Comparison of ENCODE assay signal across 9 mouse cellular contexts in the genomic region with DNA sequence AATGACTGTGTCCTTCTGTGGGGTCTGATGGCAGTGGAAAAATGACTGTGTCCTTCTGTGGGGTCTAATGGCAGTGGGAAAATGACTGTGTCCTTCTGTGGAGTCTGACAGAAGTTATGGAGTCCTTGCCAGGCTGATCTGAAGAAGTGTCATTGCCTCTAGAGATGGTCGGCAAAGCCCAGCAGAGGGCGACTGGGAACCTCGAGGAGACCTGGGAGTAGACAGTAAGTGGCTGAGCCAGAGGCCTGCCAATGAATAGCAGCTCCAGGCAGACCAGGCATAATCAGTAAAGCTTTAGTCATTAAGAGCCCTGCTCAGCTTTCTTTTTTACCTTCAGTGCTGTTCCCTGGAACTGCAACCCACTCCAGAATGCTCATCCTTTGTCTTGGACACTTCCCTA. TPM values are rescaled to one million over a fixed set of nuclear protein-coding genes. Genes with fewer than 3 reads are reported as not detected.
DNase-seq lines count a peak whose midpoint lies in the region; ATAC-seq and TF ChIP-seq lines count a peak whose summit lies in the region.
"Had no signal": no experiment of that assay in that cellular context is flagged by ENCODE, and none has a peak within 500 bp of the region (broad histone marks: within the 10 kb centered on the region; RNA-seq: fewer than 3 reads in every experiment).

No protein-coding gene starts in this region.

- no peak overlapping the region for H3K9ac ChIP-seq in forebrain, embryonic 12.5 days
- H3K9ac ChIP-seq in liver, postnatal 0 days (replicated peaks): no peak overlapping the region
- H3K9ac ChIP-seq: liver, embryonic 15.5 days had no signal

- ATAC-seq in forebrain, embryonic 12.5 days (ENCODE audit: low FRiP score): peak; percentile 42; the same call in 1 of the 2 replicates
- ATAC-seq in liver, postnatal 0 days: 0 out of 2 replicates have a peak, but pooled peaks have one; percentile 20
- no peak for ATAC-seq in erythroblast, adult 5-6 weeks (replicated peaks; ENCODE audit: low FRiP score, poor library complexity, severe bottlenecking)

- no peaks in the 10 kb centered on the region for H3K9me3 ChIP-seq in forebrain, embryonic 12.5 days
- H3K9me3 ChIP-seq in liver, postnatal 0 days (ENCODE audit: low read length): no peaks in the 10 kb centered on the region
- H3K9me3 ChIP-seq: liver, embryonic 15.5 days had no signal

- H3K36me3 ChIP-seq in forebrain, embryonic 12.5 days (replicated peaks): peaks cover 7% of the 10 kb centered on the region
- peaks cover 12% of the 10 kb centered on the region for H3K36me3 ChIP-seq in liver, postnatal 0 days (replicated peaks; ENCODE audit: insufficient read depth, low read length)

- WGBS in forebrain, embryonic 12.5 days: 0% methylated on average over 3 of the region's 3 CpGs
- 2% methylated on average over 3 of the region's 3 CpGs for WGBS in large intestine, adult 2 months
- WGBS in liver, postnatal 0 days (ENCODE audit: insufficient replicate concordance): 0% methylated on average over 3 of the region's 3 CpGs

- H3K27me3 ChIP-seq in forebrain, embryonic 12.5 days: no peaks in the 10 kb centered on the region
- no peaks in the 10 kb centered on the region for H3K27me3 ChIP-seq in liver, postnatal 0 days (ENCODE audit: insufficient read depth, low read length)
- H3K27me3 ChIP-seq: liver, embryonic 15.5 days had no signal

- peaks cover 21% of the 10 kb centered on the region for H3K4me1 ChIP-seq in forebrain, embryonic 12.5 days
- H3K4me1 ChIP-seq in liver, postnatal 0 days (ENCODE audit: insufficient read depth): peaks cover 14% of the 10 kb centered on the region

- DNase-seq in MN1 (ENCODE audit: low spot score): peak; percentile 93
- DNase-seq in brain, adult 2 months (ENCODE audit: low read depth, low spot score): peak; percentile 85
- peak; percentile 71 to 78 for DNase-seq in heart, postnatal 14 days
- peak; percentile 37 for DNase-seq in large intestine, adult 2 months (ENCODE audit: low read depth, low spot score)
- peak; percentile 67 for DNase-seq in liver, postnatal 0 days
- DNase-seq in retina, postnatal 1 day: peak; percentile 81

- H3K4me3 ChIP-seq in forebrain, embryonic 12.5 days (replicated peaks): no peak overlapping the region
- no peak overlapping the region for H3K4me3 ChIP-seq in liver, postnatal 0 days (ENCODE audit: low read depth, low read length)
- H3K4me3 ChIP-seq: liver, embryonic 15.5 days had no signal

- TF ChIP-seq CTCF in liver, postnatal 0 days (IDR thresholded peaks at IDR 0.05; ENCODE audit: low read depth): peak; percentile 71

- intact Hi-C loops in heart, postnatal 14 days (cut with DNase I): loop anchor here (1.0 kb wide), 1 partner anchor 11 kb away; no protein-coding TSS in a partner anchor

- H3K4me2 ChIP-seq in forebrain, embryonic 12.5 days: no peak overlapping the region
- H3K4me2 ChIP-seq in liver, postnatal 0 days (ENCODE audit: low read depth, low read length): no peak overlapping the region
- H3K4me2 ChIP-seq: liver, embryonic 15.5 days had no signal

- no peak overlapping the region for H3K27ac ChIP-seq in forebrain, embryonic 12.5 days
- no peak overlapping the region for H3K27ac ChIP-seq in liver, postnatal 0 days (ENCODE audit: low read depth)
- H3K27ac ChIP-seq: liver, embryonic 15.5 days had no signal

- TF ChIP-seq EP300 in liver, postnatal 0 days (IDR thresholded peaks at IDR 0.05; ENCODE audit: low read depth): no peak

RNA-seq across cellular contexts. Expression of gene Psmb7, which starts 2.0 kb away (rescaled TPM):
- polyA plus RNA-seq in forebrain, embryonic 12.5 days (2016; fragmentation: Nextera tagmentation; extraction: Ambion mirVana): 294 and 303 TPM in 2 replicates
- total RNA-seq in heart, postnatal 14 days (2021): 100 to 1,000 TPM; 242 to 254 TPM
- 85.4 and 91.4 TPM in 2 replicates for polyA plus RNA-seq in large intestine, adult 2 months (2012; rRNA removed)
- 112 and 120 TPM in 2 replicates for polyA plus RNA-seq in liver, postnatal 0 days (2015; fragmentation: Nextera tagmentation; extraction: Ambion mirVana)
- total RNA-seq in erythroblast, adult 5-6 weeks (2015; ENCODE audit: low replicate concordance): 55.8 and 124 TPM in 2 replicates
- total RNA-seq in erythroblast, adult 5-6 weeks (2017; ENCODE audit: low replicate concordance): 83.9 and 94.1 TPM in 2 replicates

Comparison
In these comparisons a context has a peak if more than half of its experiments do, and no peak if none do; other contexts are left out.
1. DNase-seq: peak in every context shown above with its lines; median percentile 93 in MN1; 85 in brain, adult 2 months; 81 in retina, postnatal 1 day; 74 in heart, postnatal 14 days; 67 in liver, postnatal 0 days; 37 in large intestine, adult 2 months.